Mouse (Mus musculus) heart, embryonic 15.5 days (tissue): ENCODE data around the gene Rps3. TPM values are rescaled to one million over a fixed set of nuclear protein-coding genes. Genes with fewer than 3 reads are reported as not detected.

ENCODE experiments used
- ATAC-seq: fragments of 200-750 bp; cut with Nextera tagmentation; replicated peaks from 2 replicates; pipeline ENCODE4 v1.8.0; 2017; ENCODE audit warnings: low read depth, moderate TSS enrichment; ENCODE audit not compliant: insufficient number of reproducible peaks, insufficient read depth, low FRiP score
- H3K27ac ChIP-seq: fragments of 300-500 bp; sonication (generic); 2 replicates; pipeline ENCODE4 v1.5.1; 2015; ENCODE audit warnings: mild to moderate bottlenecking, inconsistent platforms
- H3K27me3 ChIP-seq: fragments of 300-500 bp; sonication (generic); 2 replicates; pipeline ENCODE4 v1.6.1; 2015; ENCODE audit warnings: inconsistent platforms
- H3K36me3 ChIP-seq: fragments of 300-500 bp; sonication (generic); 2 replicates; pipeline ENCODE4 v1.6.1; 2015; ENCODE audit warnings: mild to moderate bottlenecking, inconsistent platforms
- H3K4me1 ChIP-seq: fragments of 300-500 bp; sonication (generic); replicated peaks from 2 replicates; pipeline ENCODE4 v1.6.1; 2015; ENCODE audit warnings: inconsistent platforms
- H3K4me2 ChIP-seq: fragments of 300-500 bp; sonication (generic); 2 replicates; pipeline ENCODE4 v1.6.1; 2015; ENCODE audit warnings: inconsistent platforms, mild to moderate bottlenecking, moderate library complexity
- H3K4me3 ChIP-seq: fragments of 300-500 bp; sonication (generic); 2 replicates; pipeline ENCODE4 v1.5.1; 2015; ENCODE audit warnings: mild to moderate bottlenecking, inconsistent platforms
- H3K9ac ChIP-seq: fragments of 300-500 bp; sonication (generic); 2 replicates; pipeline ENCODE4 v1.6.1; 2015; ENCODE audit warnings: mild to moderate bottlenecking, inconsistent platforms
- H3K9me3 ChIP-seq: fragments of 300-500 bp; sonication (generic); replicated peaks from 2 replicates; pipeline ENCODE4 v1.6.1; 2016; ENCODE audit warnings: inconsistent platforms
- WGBS: fragments of 180-500 bp; shearing (Covaris S2); methylation state at CpG from one replicate; pipeline ENCODE4 v1.1.7; 2015; ENCODE audit warnings: mixed read lengths; 5-methylcytosine and 5-hydroxymethylcytosine counted together
- polyA plus RNA-seq: library from polyadenylated mRNA; unstranded; fragments of >200 nt; fragmentation: Nextera tagmentation; extraction: Ambion mirVana; gene quantifications from 2 replicates; pipeline ENCODE4 v1.2.1, GENCODE M21; 2015

Gene Rps3
- polyA plus RNA-seq, 1 experiment from 2014 or later = 490 TPM

- Histone ChIP-seq H3K27ac (no peak overlapping the region), H3K4me3 (no peak overlapping the region), H3K27me3 (no peaks in the 10 kb centered on the region), H3K36me3 (no peaks in the 10 kb centered on the region; the same call in 1 of the 2 replicates), H3K9ac (no peak overlapping the region), H3K4me1 (peaks cover 48% of the 10 kb centered on the region), H3K4me2 (no peak overlapping the region), H3K9me3 (no peaks in the 10 kb centered on the region)
- ATAC-seq = no peak
- WGBS = 69% methylated on average over 10 of the region's 10 CpGs
Measured at GRCm38 (mm10) chr7:99438881-99439280, 44.7 kb downstream of the Rps3 start.

- no peak overlapping the region for H3K9ac ChIP-seq
- ATAC-seq = no peak
- no peaks in the 10 kb centered on the region; the same call in 1 of the 2 replicates for H3K36me3 ChIP-seq
- WGBS = 42% methylated on average over 4 of the region's 4 CpGs
- H3K27ac ChIP-seq = no peak overlapping the region
- H3K4me1 ChIP-seq = peaks cover 45% of the 10 kb centered on the region
- H3K4me2 ChIP-seq = no peak overlapping the region
- no peaks in the 10 kb centered on the region for H3K9me3 ChIP-seq
- no peaks in the 10 kb centered on the region for H3K27me3 ChIP-seq
- H3K4me3 ChIP-seq = no peak overlapping the region
Measured at GRCm38 (mm10) chr7:99436530-99436929, 47.0 kb downstream of the Rps3 start.

- peaks cover 37% of the 10 kb centered on the region for H3K4me1 ChIP-seq
- H3K9ac ChIP-seq = no peak overlapping the region; the same call in 1 of the 2 replicates
- no peaks in the 10 kb centered on the region for H3K27me3 ChIP-seq
- H3K27ac ChIP-seq = no peak overlapping the region
- no peak overlapping the region for H3K4me3 ChIP-seq
- H3K9me3 ChIP-seq = no peaks in the 10 kb centered on the region
- WGBS = 47% methylated on average over 12 of the region's 12 CpGs
- no peak overlapping the region for H3K4me2 ChIP-seq
- ATAC-seq = no peak
- no peaks in the 10 kb centered on the region; the same call in 1 of the 2 replicates for H3K36me3 ChIP-seq
Measured at GRCm38 (mm10) chr7:99434672-99435250, 48.8 kb downstream of the Rps3 start.

- no peak for ATAC-seq
- Histone ChIP-seq H3K4me1 (peaks cover 36% of the 10 kb centered on the region), H3K27me3 (no peaks in the 10 kb centered on the region), H3K9me3 (no peaks in the 10 kb centered on the region), H3K36me3 (no peaks in the 10 kb centered on the region), H3K4me3 (no peak overlapping the region), H3K4me2 (no peak overlapping the region), H3K9ac (no peak overlapping the region), H3K27ac (0 out of 2 replicates have a peak overlapping the region, but pooled peaks have one; percentile 66)
- 72% methylated on average over 6 of the region's 6 CpGs for WGBS
Measured at GRCm38 (mm10) chr7:99432863-99433262, 50.7 kb downstream of the Rps3 start.

GRCm38 (mm10) chr7:99432248-99432647 lies 51.3 kb downstream of the Rps3 start:
- Histone ChIP-seq H3K4me2 (no peak overlapping the region), H3K9ac (no peak overlapping the region), H3K9me3 (no peaks in the 10 kb centered on the region), H3K36me3 (no peaks in the 10 kb centered on the region), H3K4me1 (peaks cover 36% of the 10 kb centered on the region), H3K27ac (peak overlapping the region; percentile 66), H3K4me3 (no peak overlapping the region), H3K27me3 (no peaks in the 10 kb centered on the region)
- 40% methylated on average over 14 of the region's 14 CpGs for WGBS
- peak; percentile 60; the same call in 1 of the 2 replicates for ATAC-seq

- Histone ChIP-seq H3K4me1 (peaks cover 36% of the 10 kb centered on the region), H3K27me3 (no peaks in the 10 kb centered on the region), H3K4me2 (no peak overlapping the region), H3K9ac (no peak overlapping the region), H3K36me3 (0 out of 2 replicates have a peak, but pooled peaks cover 5% of the 10 kb centered on the region), H3K4me3 (no peak overlapping the region), H3K9me3 (no peaks in the 10 kb centered on the region), H3K27ac (no peak overlapping the region)
- no peak for ATAC-seq
- WGBS = 72% methylated on average over 11 of the region's 11 CpGs
Measured at GRCm38 (mm10) chr7:99430246-99430645, 53.3 kb downstream of the Rps3 start.

- Histone ChIP-seq H3K36me3 (0 out of 2 replicates have a peak, but pooled peaks cover 5% of the 10 kb centered on the region), H3K4me3 (no peak overlapping the region), H3K9me3 (no peaks in the 10 kb centered on the region), H3K27ac (no peak overlapping the region), H3K9ac (no peak overlapping the region), H3K4me1 (peaks cover 35% of the 10 kb centered on the region), H3K27me3 (no peaks in the 10 kb centered on the region), H3K4me2 (no peak overlapping the region)
- WGBS = 65% methylated on average over 6 of the region's 6 CpGs
- no peak; the same call in 1 of the 2 replicates for ATAC-seq
Measured at GRCm38 (mm10) chr7:99429786-99430185, 53.8 kb downstream of the Rps3 start.

- WGBS = 66% methylated on average over 5 of the region's 5 CpGs
- no peak overlapping the region for H3K27ac ChIP-seq
- 0 out of 2 replicates have a peak, but pooled peaks cover 5% of the 10 kb centered on the region for H3K36me3 ChIP-seq
- H3K4me1 ChIP-seq = peaks cover 33% of the 10 kb centered on the region
- no peak for ATAC-seq
- no peaks in the 10 kb centered on the region for H3K9me3 ChIP-seq
- H3K27me3 ChIP-seq = no peaks in the 10 kb centered on the region
- no peak overlapping the region for H3K9ac ChIP-seq
- no peak overlapping the region for H3K4me3 ChIP-seq
- H3K4me2 ChIP-seq = no peak overlapping the region
Measured at GRCm38 (mm10) chr7:99428836-99429235, 54.7 kb downstream of the Rps3 start.

- Histone ChIP-seq H3K9me3 (no peaks in the 10 kb centered on the region), H3K27ac (no peak overlapping the region), H3K4me2 (no peak overlapping the region), H3K27me3 (no peaks in the 10 kb centered on the region), H3K9ac (no peak overlapping the region), H3K36me3 (0 out of 2 replicates have a peak, but pooled peaks cover 5% of the 10 kb centered on the region), H3K4me1 (peaks cover 30% of the 10 kb centered on the region), H3K4me3 (no peak overlapping the region)
- WGBS = 86% methylated on average over 3 of the region's 3 CpGs
- ATAC-seq = no peak
Measured at GRCm38 (mm10) chr7:99427987-99428386, 55.6 kb downstream of the Rps3 start.

Other genes starting within 250 kb of the Rps3 start
- 0.70 and 0.74 TPM in 2 replicates for gene Mogat2, start 245.1 kb downstream of the Rps3 start, polyA plus RNA-seq
- 2.8 and 5.4 TPM in 2 replicates for gene Map6, start 216.3 kb downstream of the Rps3 start, polyA plus RNA-seq
- gene Serpinh1, start 130.5 kb downstream of the Rps3 start, polyA plus RNA-seq = 1,031 and 1,221 TPM in 2 replicates
- gene Gdpd5, start 102.3 kb downstream of the Rps3 start, polyA plus RNA-seq = 20.8 and 26.1 TPM in 2 replicates
- gene Klhl35, start 17.7 kb downstream of the Rps3 start, polyA plus RNA-seq = 0.63 and 0.73 TPM in 2 replicates
- gene Arrb1, start 51.7 kb upstream of the Rps3 start, polyA plus RNA-seq = 4.7 and 8.0 TPM in 2 replicates
- gene Tpbgl, start 143.4 kb upstream of the Rps3 start, polyA plus RNA-seq = 2.1 and 3.3 TPM in 2 replicates
- 2.0 and 4.0 TPM in 2 replicates for gene Slco2b1, start 227.6 kb upstream of the Rps3 start, polyA plus RNA-seq
- gene Olfr520, start 246.5 kb upstream of the Rps3 start, polyA plus RNA-seq = not detected in 2 replicates